Mouse (Mus musculus): Measurements from ENCODE around the gene Mdm2. TPM values are rescaled to one million over a fixed set of nuclear protein-coding genes. Genes with fewer than 3 reads are reported as not detected.
A peak's percentile ranks its signal among the peaks of the same experiment; 100 is the strongest.

The Mdm2 gene
- polyA plus RNA-seq, 1 experiment from 2014 or later: 71.1 TPM

GRCm38 (mm10) chr10:117677494-117678236 lies 32.9 kb downstream of the Mdm2 start:
- Histone ChIP-seq H3K4me2 (ENCODE audit: low read length) (no peak overlapping the region), H3K36me3 (ENCODE audit: control insufficient read depth, insufficient read depth) (no peaks in the 10 kb centered on the region), H3K27ac (ENCODE audit: low read length) (no peak overlapping the region), H3K4me1 (replicated peaks; ENCODE audit: control insufficient read depth, insufficient read depth, low read length) (peaks cover 13% of the 10 kb centered on the region), H3K9me3 (ENCODE audit: control insufficient read depth, low read length) (no peaks in the 10 kb centered on the region), H3K4me3 (replicated peaks; ENCODE audit: low read length) (no peak overlapping the region), H3K27me3 (replicated peaks; ENCODE audit: control insufficient read depth, insufficient read depth, low read length) (no peaks in the 10 kb centered on the region), H3K9ac (replicated peaks; ENCODE audit: low read depth, low read length) (no peak overlapping the region)
- no peak for ATAC-seq
- 78% methylated on average over 13 of the region's 13 CpGs for WGBS

- Histone ChIP-seq H3K9ac (replicated peaks; ENCODE audit: low read depth, low read length) (peak overlapping the region; percentile 56), H3K4me1 (replicated peaks; ENCODE audit: control insufficient read depth, insufficient read depth, low read length) (peaks cover 16% of the 10 kb centered on the region), H3K4me2 (ENCODE audit: low read length) (peak overlapping the region; percentile 77), H3K9me3 (ENCODE audit: control insufficient read depth, low read length) (no peaks in the 10 kb centered on the region), H3K36me3 (ENCODE audit: control insufficient read depth, insufficient read depth) (no peaks in the 10 kb centered on the region), H3K27ac (ENCODE audit: low read length) (peak overlapping the region; percentile 74), H3K27me3 (replicated peaks; ENCODE audit: control insufficient read depth, insufficient read depth, low read length) (no peaks in the 10 kb centered on the region), H3K4me3 (replicated peaks; ENCODE audit: low read length) (peak overlapping the region; percentile 46)
- peak; percentile 24 for ATAC-seq
- WGBS: 29% methylated on average over 17 of the region's 17 CpGs
These were observed 33.8 kb downstream of the Mdm2 start for GRCm38 (mm10) chr10:117676644-117677313.

GRCm38 (mm10) chr10:117676036-117676643 lies 34.4 kb downstream of the Mdm2 start:
- Histone ChIP-seq H3K9ac (replicated peaks; ENCODE audit: low read depth, low read length) (peak overlapping the region; percentile 56), H3K36me3 (ENCODE audit: control insufficient read depth, insufficient read depth) (no peaks in the 10 kb centered on the region), H3K27ac (ENCODE audit: low read length) (peak overlapping the region; percentile 74), H3K9me3 (ENCODE audit: control insufficient read depth, low read length) (no peaks in the 10 kb centered on the region), H3K4me1 (replicated peaks; ENCODE audit: control insufficient read depth, insufficient read depth, low read length) (peaks cover 16% of the 10 kb centered on the region), H3K27me3 (replicated peaks; ENCODE audit: control insufficient read depth, insufficient read depth, low read length) (no peaks in the 10 kb centered on the region), H3K4me3 (replicated peaks; ENCODE audit: low read length) (peak overlapping the region; percentile 46), H3K4me2 (ENCODE audit: low read length) (peak overlapping the region; percentile 77)
- WGBS: 37% methylated on average over 19 of the region's 19 CpGs
- peak; percentile 55 for ATAC-seq

GRCm38 (mm10) chr10:117675096-117676035 lies 35.2 kb downstream of the Mdm2 start:
- H3K27ac ChIP-seq (ENCODE audit: low read length): peak overlapping the region; percentile 74
- H3K9me3 ChIP-seq (ENCODE audit: control insufficient read depth, low read length): no peaks in the 10 kb centered on the region
- H3K4me1 ChIP-seq (replicated peaks; ENCODE audit: control insufficient read depth, insufficient read depth, low read length): peaks cover 16% of the 10 kb centered on the region
- H3K9ac ChIP-seq (replicated peaks; ENCODE audit: low read depth, low read length): peak overlapping the region; percentile 56
- no peaks in the 10 kb centered on the region for H3K27me3 ChIP-seq (replicated peaks; ENCODE audit: control insufficient read depth, insufficient read depth, low read length)
- peak; percentile 76 for ATAC-seq
- peak overlapping the region; percentile 46 for H3K4me3 ChIP-seq (replicated peaks; ENCODE audit: low read length)
- H3K4me2 ChIP-seq (ENCODE audit: low read length): peak overlapping the region; percentile 77
- no peaks in the 10 kb centered on the region for H3K36me3 ChIP-seq (ENCODE audit: control insufficient read depth, insufficient read depth)
- WGBS: 33% methylated on average over 20 of the region's 20 CpGs

- Histone ChIP-seq H3K4me3 (replicated peaks; ENCODE audit: low read length) (no peak overlapping the region), H3K4me2 (ENCODE audit: low read length) (no peak overlapping the region), H3K27me3 (replicated peaks; ENCODE audit: control insufficient read depth, insufficient read depth, low read length) (no peaks in the 10 kb centered on the region), H3K27ac (ENCODE audit: low read length) (no peak overlapping the region), H3K4me1 (replicated peaks; ENCODE audit: control insufficient read depth, insufficient read depth, low read length) (peaks cover 16% of the 10 kb centered on the region), H3K9me3 (ENCODE audit: control insufficient read depth, low read length) (no peaks in the 10 kb centered on the region), H3K36me3 (ENCODE audit: control insufficient read depth, insufficient read depth) (no peaks in the 10 kb centered on the region), H3K9ac (replicated peaks; ENCODE audit: low read depth, low read length) (no peak overlapping the region)
- ATAC-seq: no peak
- WGBS: 85% methylated on average over 3 of the region's 3 CpGs
These were observed 36.1 kb downstream of the Mdm2 start for GRCm38 (mm10) chr10:117674359-117675019.

- Histone ChIP-seq H3K27ac (ENCODE audit: low read length) (no peak overlapping the region), H3K4me2 (ENCODE audit: low read length) (no peak overlapping the region), H3K36me3 (ENCODE audit: control insufficient read depth, insufficient read depth) (no peaks in the 10 kb centered on the region), H3K4me1 (replicated peaks; ENCODE audit: control insufficient read depth, insufficient read depth, low read length) (peaks cover 16% of the 10 kb centered on the region), H3K9me3 (ENCODE audit: control insufficient read depth, low read length) (no peaks in the 10 kb centered on the region), H3K27me3 (replicated peaks; ENCODE audit: control insufficient read depth, insufficient read depth, low read length) (no peaks in the 10 kb centered on the region), H3K4me3 (replicated peaks; ENCODE audit: low read length) (no peak overlapping the region), H3K9ac (replicated peaks; ENCODE audit: low read depth, low read length) (no peak overlapping the region)
- WGBS: 94% methylated on average over 1 of the region's 1 CpGs
- ATAC-seq: no peak
These were observed 36.6 kb downstream of the Mdm2 start for GRCm38 (mm10) chr10:117673913-117674312.

GRCm38 (mm10) chr10:117672693-117673092 lies 37.9 kb downstream of the Mdm2 start:
- peak; percentile 49 for ATAC-seq
- no peaks in the 10 kb centered on the region for H3K9me3 ChIP-seq (ENCODE audit: control insufficient read depth, low read length)
- H3K4me1 ChIP-seq (replicated peaks; ENCODE audit: control insufficient read depth, insufficient read depth, low read length): peaks cover 16% of the 10 kb centered on the region
- no peak overlapping the region for H3K27ac ChIP-seq (ENCODE audit: low read length)
- no peaks in the 10 kb centered on the region for H3K36me3 ChIP-seq (ENCODE audit: control insufficient read depth, insufficient read depth)
- H3K27me3 ChIP-seq (replicated peaks; ENCODE audit: control insufficient read depth, insufficient read depth, low read length): no peaks in the 10 kb centered on the region
- WGBS: 14% methylated on average over 7 of the region's 7 CpGs
- H3K4me3 ChIP-seq (replicated peaks; ENCODE audit: low read length): no peak overlapping the region
- no peak overlapping the region for H3K9ac ChIP-seq (replicated peaks; ENCODE audit: low read depth, low read length)
- H3K4me2 ChIP-seq (ENCODE audit: low read length): no peak overlapping the region

- no peaks in the 10 kb centered on the region for H3K36me3 ChIP-seq (ENCODE audit: control insufficient read depth, insufficient read depth)
- 86% methylated on average over 13 of the region's 13 CpGs for WGBS
- H3K27ac ChIP-seq (ENCODE audit: low read length): no peak overlapping the region
- peaks cover 16% of the 10 kb centered on the region for H3K4me1 ChIP-seq (replicated peaks; ENCODE audit: control insufficient read depth, insufficient read depth, low read length)
- no peak for ATAC-seq
- no peak overlapping the region for H3K4me3 ChIP-seq (replicated peaks; ENCODE audit: low read length)
- no peak overlapping the region for H3K9ac ChIP-seq (replicated peaks; ENCODE audit: low read depth, low read length)
- H3K9me3 ChIP-seq (ENCODE audit: control insufficient read depth, low read length): no peaks in the 10 kb centered on the region
- H3K4me2 ChIP-seq (ENCODE audit: low read length): no peak overlapping the region
- H3K27me3 ChIP-seq (replicated peaks; ENCODE audit: control insufficient read depth, insufficient read depth, low read length): no peaks in the 10 kb centered on the region
These were observed 38.5 kb downstream of the Mdm2 start for GRCm38 (mm10) chr10:117671930-117672666.
